Mouse (Mus musculus) left cerebral cortex, postnatal 36 days (tissue): ENCODE measurements around the gene Olfr564. TPM values are rescaled to one million over a fixed set of nuclear protein-coding genes. Genes with fewer than 3 reads are reported as not detected.

Experiments
- DNase-seq, 2 experiments: peaks; one replicate each; pipeline ENCODE4 v3.0.0; 2021 to 2022; ENCODE audit warnings: low spot score in 2 of 2, mixed read lengths in 1 of 2
- intact Hi-C: fragments of 180-260 bp; cut with DNase I; formaldehyde crosslinking; loops from one replicate; pipeline ENCODE4 v1.15.1; 2025
- total RNA-seq, 2 experiments: library from RNA; stranded (reverse); gene quantifications; 2 replicates each; pipeline ENCODE4 v1.2.3; 2021

The Olfr564 gene
- not detected for total RNA-seq

DNA sequence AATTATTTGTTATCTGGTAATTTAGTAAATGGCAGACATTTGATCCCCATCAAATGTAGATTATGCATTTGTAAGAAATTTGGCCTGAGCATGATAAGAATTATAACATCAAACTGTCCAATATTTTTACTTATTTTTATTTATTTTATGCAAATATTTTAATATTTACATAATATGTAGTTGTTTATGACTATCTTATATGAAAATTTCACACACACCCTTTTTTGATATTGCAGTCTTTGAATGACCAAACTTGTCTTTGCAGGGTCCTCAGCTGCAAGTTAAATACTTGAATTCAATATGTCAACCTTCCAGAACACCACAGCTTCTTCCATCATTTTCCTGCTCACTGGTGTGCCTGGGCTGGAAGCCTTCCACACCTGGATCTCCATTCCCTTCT, at the start of gene Olfr564:
TSS of gene Olfr564 (plus strand) at position 301 of the 400 bp plus-strand sequence.
- intact Hi-C loops = no loop called here
- no peak for DNase-seq

DNA sequence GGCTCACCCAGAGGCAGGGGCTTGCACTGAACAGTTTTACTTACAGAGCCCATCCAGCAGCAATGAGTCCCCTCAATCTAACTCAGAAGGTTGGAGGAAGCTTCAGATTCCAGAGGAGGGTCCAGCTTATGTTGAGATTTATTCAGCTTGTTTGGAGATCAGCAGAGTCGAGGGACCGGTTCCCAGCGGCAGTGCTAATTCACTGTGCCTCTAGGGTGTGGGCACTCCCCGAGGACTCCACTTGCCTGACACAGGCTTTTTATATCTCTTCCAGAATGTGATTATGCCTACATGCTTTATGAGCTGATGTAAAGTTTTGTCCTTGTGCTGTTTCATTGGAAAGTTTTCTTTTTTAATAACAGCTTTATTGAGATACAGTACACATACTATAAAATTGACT, 44.0 kb upstream of the Olfr564 start, which contains the start of the genes Olfr560 and Olfr78:
TSS of gene Olfr560 (minus strand) at position 101 of the 400 bp plus-strand sequence.
TSS of gene Olfr78 (minus strand) at position 206 of the 400 bp plus-strand sequence.
- intact Hi-C loops = no loop called here
- DNase-seq = no peak

DNA sequence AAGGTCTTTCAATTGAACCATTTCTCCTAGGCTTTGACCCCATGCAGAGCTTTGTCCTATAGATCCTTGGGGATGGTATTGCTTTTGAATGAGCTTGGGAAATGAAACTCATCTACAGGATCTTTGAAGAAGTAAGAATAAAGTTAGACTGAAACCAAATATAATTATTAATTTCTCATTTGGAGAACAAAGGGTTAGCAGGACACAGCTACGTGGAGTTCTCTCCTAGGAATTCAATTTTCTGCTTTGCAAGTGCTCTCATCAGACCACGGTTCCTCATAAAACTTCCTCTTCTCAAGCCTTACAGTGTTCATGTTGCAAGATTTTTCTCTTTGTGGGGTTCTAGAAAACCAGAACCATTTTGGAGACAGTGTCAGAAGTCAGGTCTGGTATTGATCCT, 32.4 kb upstream of the Olfr564 start, which contains the start of gene Olfr561:
TSS of gene Olfr561 (plus strand) at position 301 of the 400 bp plus-strand sequence.
- DNase-seq = no peak
- intact Hi-C loops = no loop called here

Other genes with a start within 250 kb of the Olfr564 start
- 1 to 10 TPM; 2.0 to 4.3 TPM for gene Trim21, start 238.0 kb upstream of the Olfr564 start, total RNA-seq
- under 1 TPM; 0.42 to 0.50 TPM for gene Olfr550, start 232.0 kb upstream of the Olfr564 start, total RNA-seq
- not detected for gene Olfr551, start 211.6 kb upstream of the Olfr564 start, total RNA-seq
- under 1 TPM in 1 of 2 experiments, not detected in 1; 0.27 TPM for gene Olfr552, start 205.7 kb upstream of the Olfr564 start, total RNA-seq
- gene Olfr553, start 185.3 kb upstream of the Olfr564 start, total RNA-seq = not detected
- not detected for gene Olfr554, start 165.0 kb upstream of the Olfr564 start, total RNA-seq
- gene Olfr555, start 144.7 kb upstream of the Olfr564 start, total RNA-seq = not detected
- gene Olfr556, start 138.6 kb upstream of the Olfr564 start, total RNA-seq = not detected
- gene Trim68, start 116.2 kb upstream of the Olfr564 start, total RNA-seq = 1 to 10 TPM; 5.5 to 6.7 TPM
- gene Olfr557, start 107.6 kb upstream of the Olfr564 start, total RNA-seq = under 1 TPM in 1 of 2 experiments, not detected in 1; 0.25 TPM
- gene Olfr558, start 101.3 kb upstream of the Olfr564 start, total RNA-seq = under 1 TPM; 0.12 to 0.29 TPM
- not detected for gene Olfr33, start 84.4 kb upstream of the Olfr564 start, total RNA-seq
- not detected for gene Olfr559, start 76.0 kb upstream of the Olfr564 start, total RNA-seq
- under 1 TPM; 0.27 to 0.54 TPM for gene Olfr560, start 44.1 kb upstream of the Olfr564 start, total RNA-seq
- under 1 TPM; 0.72 to 0.77 TPM for gene Olfr78, start 44.0 kb upstream of the Olfr564 start, total RNA-seq
- not detected for gene Olfr561, start 32.3 kb upstream of the Olfr564 start, total RNA-seq
- not detected for gene Olfr566, start 55.3 kb downstream of the Olfr564 start, total RNA-seq
- gene Olfr568, start 73.6 kb downstream of the Olfr564 start, total RNA-seq = not detected
- gene Olfr569, start 87.4 kb downstream of the Olfr564 start, total RNA-seq = not detected
- gene Olfr570, start 91.1 kb downstream of the Olfr564 start, total RNA-seq = not detected
- gene Olfr571, start 114.1 kb downstream of the Olfr564 start, total RNA-seq = not detected
- not detected for gene Olfr572, start 120.9 kb downstream of the Olfr564 start, total RNA-seq
- not detected for gene Olfr573-ps1, start 139.1 kb downstream of the Olfr564 start, total RNA-seq
- gene Olfr574, start 145.0 kb downstream of the Olfr564 start, total RNA-seq = not detected
- gene Olfr575, start 155.3 kb downstream of the Olfr564 start, total RNA-seq = not detected
- not detected for gene Olfr576, start 159.2 kb downstream of the Olfr564 start, total RNA-seq
- gene Olfr577, start 172.5 kb downstream of the Olfr564 start, total RNA-seq = not detected
- gene Olfr578, start 185.8 kb downstream of the Olfr564 start, total RNA-seq = not detected
- not detected for gene Olfr582, start 234.5 kb downstream of the Olfr564 start, total RNA-seq
- not detected for gene Olfr583, start 247.8 kb downstream of the Olfr564 start, total RNA-seq